Mouse (Mus musculus): Measurements from ENCODE around the gene Eef1akmt2.

DNA sequence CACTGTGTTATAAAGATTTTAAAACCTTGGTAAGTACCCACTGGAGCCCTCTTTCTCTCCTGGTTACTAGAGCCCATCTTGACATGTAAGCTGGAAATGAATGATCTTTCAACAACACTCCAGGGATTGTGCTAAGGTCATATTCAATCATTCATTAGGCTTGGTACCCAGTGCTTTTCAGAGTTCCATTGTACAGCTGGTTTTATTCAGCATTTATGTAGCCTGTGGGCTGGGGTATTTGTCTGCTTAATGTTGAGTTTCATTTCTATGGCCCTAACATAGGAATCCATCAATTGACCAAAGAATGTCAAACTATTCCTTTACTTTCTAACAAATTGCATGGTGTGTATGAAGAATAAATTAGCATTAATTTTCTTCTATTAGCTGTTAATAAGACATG, 28.6 kb downstream of the Eef1akmt2 start:
- TF ChIP-seq CTCF (IDR thresholded peaks at IDR 0.05; ENCODE audit: control insufficient read depth, insufficient read depth, low read length) (no peak), POLR2A (IDR thresholded peaks at IDR 0.05; ENCODE audit: borderline replicate concordance, control insufficient read depth, low read depth, low read length) (no peak)
